Mouse (Mus musculus) common myeloid progenitor, adult 5-6 weeks (primary cell): Measurements from ENCODE around the gene Ctsf. TPM values are rescaled to one million over a fixed set of nuclear protein-coding genes. Genes with fewer than 3 reads are reported as not detected.
A peak's percentile ranks its signal among the peaks of the same experiment; 100 is the strongest.
"Not testable (repeated sequence)": the region's sequence is repeated elsewhere in the genome, so short reads cannot be mapped to it uniquely, and the experiment has no call there.

Source experiments
- ATAC-seq: replicated peaks from 2 replicates; pipeline ENCODE4 v1.8.0; 2016; ENCODE audit warnings: low read depth, mild to moderate bottlenecking, moderate TSS enrichment, inconsistent platforms; ENCODE audit not compliant: poor library complexity, severe bottlenecking
- total RNA-seq: library from RNA; stranded (forward); fragments of 200-1000, 187-1606 nt; gene quantifications from 2 replicates; pipeline ENCODE4 v1.2.3, GENCODE M21; 2017

Ctsf gene
- total RNA-seq, 1 experiment from 2014 or later, result 11.5 TPM

DNA sequence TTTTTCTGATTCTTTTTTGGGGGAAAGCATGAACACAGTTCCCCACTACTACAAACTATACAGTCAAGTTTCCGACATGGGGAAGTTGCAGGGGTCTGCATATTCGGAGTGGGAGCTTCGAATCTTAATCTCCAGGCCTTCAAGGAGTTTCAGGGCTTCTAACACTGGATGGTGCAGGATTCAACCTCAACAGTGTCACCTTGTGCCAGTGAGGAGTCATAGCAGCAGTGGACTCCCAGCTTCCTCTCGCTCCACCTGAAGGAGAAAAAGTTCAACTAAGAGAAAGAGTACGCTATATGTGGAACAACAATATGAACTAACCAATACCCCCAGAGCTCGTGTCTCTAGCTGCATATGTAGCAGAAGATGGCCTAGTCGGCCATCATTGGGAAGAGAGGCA is 7.4 kb upstream of the Ctsf start:
- peak; percentile 84 for ATAC-seq

GRCm38 (mm10) chr19:4849800-4850199 is 5.1 kb upstream of the Ctsf start:
- no peak for ATAC-seq

DNA sequence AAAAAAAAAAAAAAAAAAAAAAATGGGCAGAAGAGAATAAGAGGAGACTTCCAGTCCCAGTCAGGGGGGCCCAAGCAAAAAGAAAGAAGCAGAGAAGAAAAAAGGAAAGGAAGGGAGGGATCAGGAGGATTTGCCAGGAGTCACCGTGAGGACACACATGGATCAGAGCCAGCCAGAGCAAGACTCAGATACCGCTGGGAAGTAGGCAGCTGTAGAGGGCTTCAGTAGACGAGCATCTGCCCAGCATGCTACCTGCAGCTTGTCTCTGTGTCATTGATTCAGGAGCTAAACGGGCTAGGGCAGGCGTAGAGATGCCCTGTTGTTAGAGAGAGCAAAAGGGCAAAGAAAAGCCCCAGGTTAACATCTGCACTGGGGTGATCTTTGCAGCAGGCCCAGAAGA is 4.6 kb upstream of the Ctsf start:
- no peak for ATAC-seq

DNA sequence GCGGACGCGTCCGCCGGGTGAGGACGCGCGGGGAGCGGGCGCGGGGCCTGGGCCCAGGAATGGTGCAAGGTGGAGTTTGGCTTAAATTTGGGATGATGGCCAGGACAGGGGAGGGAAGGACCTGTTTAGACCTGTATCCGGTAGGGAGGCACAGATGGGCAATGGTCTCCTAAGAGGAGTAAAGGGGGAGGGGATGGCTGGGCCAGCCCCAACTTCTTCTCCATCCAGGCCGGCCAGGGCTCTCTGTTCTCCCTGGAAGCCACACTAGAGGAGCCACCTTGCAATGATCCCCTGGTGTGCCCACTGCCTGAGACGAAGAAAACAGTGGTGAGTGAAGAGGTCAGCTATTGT is 515 bp downstream of the Ctsf start:
- ATAC-seq, result no peak

- no peak for ATAC-seq
Measured at GRCm38 (mm10) chr19:4855951-4856350, 1.0 kb downstream of the Ctsf start.

GRCm38 (mm10) chr19:4859081-4859480 is 4.2 kb downstream of the Ctsf start:
- ATAC-seq, result no peak; the same call in 1 of the 2 replicates

- no peak for ATAC-seq
Measured at GRCm38 (mm10) chr19:4863048-4863447, 8.1 kb downstream of the Ctsf start.

- peak; percentile 73 for ATAC-seq
Measured at GRCm38 (mm10) chr19:4865147-4865546, 10.2 kb downstream of the Ctsf start.

DNA sequence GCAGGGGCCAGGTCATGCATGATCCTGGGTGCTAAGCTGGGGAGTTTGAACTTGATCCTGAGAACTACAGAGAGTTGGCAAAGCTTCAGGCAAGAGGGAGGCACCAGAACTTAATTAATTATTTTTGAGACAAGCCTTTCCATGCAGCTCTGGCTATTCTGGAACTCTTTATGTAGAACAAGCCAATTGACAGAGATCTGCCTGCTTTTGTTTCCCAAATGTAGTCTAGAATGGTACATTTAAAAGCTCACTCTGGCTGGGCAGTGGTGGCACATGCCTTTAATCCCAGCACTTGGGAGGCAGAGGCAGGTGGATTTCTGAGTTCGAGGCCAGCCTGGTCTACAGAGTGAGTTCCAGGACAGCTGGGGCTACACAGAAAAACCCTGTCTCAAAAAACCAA is 19.7 kb downstream of the Ctsf start:
- ATAC-seq, result not testable (repeated sequence)

DNA sequence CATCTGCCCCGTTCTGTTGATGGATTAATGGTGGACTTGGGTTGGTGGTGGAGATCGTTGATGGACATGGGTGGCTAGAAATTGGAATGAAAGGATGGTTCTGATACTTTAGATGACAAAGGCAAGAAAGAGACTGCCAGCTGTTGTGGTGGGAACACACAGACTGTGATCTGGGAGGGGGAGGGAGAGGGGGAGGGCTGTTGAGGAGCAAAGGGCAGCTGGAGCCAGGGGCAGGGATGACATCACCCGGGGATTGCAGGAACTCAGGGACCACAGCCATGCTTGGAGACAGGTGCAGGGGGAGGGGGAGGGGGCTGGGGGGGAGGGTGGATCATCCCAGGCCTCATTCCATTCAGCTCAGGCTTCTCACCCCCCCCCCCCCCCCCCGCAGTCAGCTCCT is 21.3 kb downstream of the Ctsf start:
- no peak for ATAC-seq

DNA sequence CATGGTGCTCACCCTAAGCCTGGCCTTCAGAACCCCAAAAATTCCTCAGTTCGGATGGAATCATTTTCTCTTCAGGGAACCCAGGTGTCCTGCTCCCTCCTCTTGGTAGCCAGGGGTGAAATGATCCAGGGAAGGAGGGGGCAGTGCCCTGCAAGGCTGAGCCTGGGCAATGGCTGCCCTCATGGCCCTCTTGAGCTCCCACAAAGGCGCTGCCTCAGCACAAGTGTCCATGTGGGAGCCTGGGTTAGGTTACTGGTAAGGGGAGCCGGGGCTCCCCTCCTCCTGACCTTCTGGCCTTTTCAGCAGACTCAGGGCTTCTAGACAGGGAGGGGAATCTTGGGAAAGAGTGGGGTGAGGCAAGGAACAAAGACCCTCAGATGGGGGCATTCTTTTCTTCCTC is 21.8 kb downstream of the Ctsf start:
- ATAC-seq, result no peak

DNA sequence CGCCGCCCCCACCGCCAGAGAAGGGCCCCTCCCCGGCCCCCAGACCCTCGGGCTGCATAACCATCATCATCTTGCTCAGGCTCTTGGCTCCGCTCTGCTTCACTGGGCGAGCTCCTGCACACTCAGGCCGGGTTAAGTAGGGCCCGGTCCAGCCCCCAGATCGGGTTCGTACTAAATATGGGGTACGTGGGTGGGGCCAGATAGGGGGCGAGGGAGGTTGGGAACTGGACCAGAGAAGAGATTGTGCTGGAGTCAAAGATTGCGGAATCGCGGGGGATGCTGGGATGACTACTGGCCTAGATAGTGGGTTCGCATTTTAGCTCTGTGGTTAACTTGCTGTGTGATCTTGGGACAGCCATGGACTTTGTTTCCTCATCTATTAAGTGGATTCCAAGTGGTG is 22.9 kb downstream of the Ctsf start, which contains the start of gene Actn3:
Actn3 (minus strand) TSS at position 125 of the 400 bp plus-strand sequence.
- peak; percentile 10; the same call in 1 of the 2 replicates for ATAC-seq

- peak; percentile 99 for ATAC-seq
Measured at GRCm38 (mm10) chr19:4878405-4879323, 23.7 kb downstream of the Ctsf start, which contains the start of gene Zdhhc24. Gene Zdhhc24 (plus strand): TSS chr19:4878668.

DNA sequence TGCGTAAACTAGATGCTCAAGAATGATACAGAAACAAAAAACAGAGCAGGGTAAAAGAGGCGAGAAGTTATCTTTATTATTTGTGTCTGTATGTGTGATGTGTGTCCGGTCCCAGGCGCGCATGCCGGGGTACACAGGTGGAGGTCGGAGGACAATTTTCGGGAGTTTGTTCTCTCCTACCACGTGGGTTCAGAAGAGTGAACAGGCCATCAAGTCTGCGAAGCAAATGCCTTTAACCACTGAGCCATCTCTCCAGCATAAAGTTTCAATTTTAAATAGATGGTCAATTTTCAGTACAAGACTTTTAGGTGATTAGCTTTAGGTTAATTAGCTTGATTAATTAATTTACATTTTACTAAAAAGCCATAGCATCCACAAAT is 24.4 kb downstream of the Ctsf start:
- no peak for ATAC-seq

- ATAC-seq, result no peak
Measured at GRCm38 (mm10) chr19:4883961-4884360, 29.0 kb downstream of the Ctsf start.

GRCm38 (mm10) chr19:4889791-4890190 is 34.9 kb downstream of the Ctsf start:
- no peak for ATAC-seq

- ATAC-seq, result peak; percentile 68; the same call in 1 of the 2 replicates
Measured at GRCm38 (mm10) chr19:4891798-4892197, 36.9 kb downstream of the Ctsf start.

DNA sequence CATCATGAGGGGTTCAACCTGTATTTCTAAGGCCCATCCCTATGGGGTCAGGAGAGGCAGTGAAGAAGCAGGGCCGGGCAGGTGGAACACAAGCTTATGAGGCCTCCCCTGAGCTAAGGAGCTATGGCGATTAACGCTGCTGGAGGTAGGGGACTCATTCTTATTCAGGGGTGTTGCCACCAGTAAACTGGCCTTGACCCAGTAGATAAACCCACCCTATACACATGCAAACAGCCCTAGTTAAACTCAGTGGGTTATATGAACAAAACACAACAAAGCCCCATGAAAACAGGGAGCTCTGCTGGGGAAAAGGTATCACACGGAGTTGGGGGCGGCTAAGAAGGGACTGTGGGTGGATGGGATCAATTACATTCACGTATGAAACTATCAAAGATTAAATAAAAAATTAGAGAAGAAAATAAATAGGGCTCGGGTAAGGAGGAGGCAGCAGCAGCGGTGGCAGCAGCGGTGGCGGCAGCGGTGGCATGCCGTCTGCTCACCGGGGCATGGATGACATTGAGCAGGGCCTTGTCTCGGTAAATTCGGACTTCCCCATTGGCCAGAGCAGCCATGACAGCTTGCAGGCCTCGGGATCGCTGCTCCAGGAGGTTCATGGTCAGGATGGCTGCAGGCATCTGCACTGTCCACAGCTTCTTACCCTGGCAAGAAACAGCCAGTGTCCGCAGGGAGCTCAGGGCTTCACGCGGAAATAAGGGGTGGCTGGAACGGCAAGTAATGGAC is 42.0 kb downstream of the Ctsf start:
- no peak for ATAC-seq

- no peak for ATAC-seq
Measured at GRCm38 (mm10) chr19:4898972-4899371, 44.0 kb downstream of the Ctsf start.

GRCm38 (mm10) chr19:4899888-4900287 is 45.0 kb downstream of the Ctsf start:
- ATAC-seq, result no peak
